Mouse (Mus musculus): ENCODE measurements around the gene Vldlr.

Vldlr gene

GRCm38 (mm10) chr19:27216318-27216717 is at the start of gene Vldlr:
Gene Vldlr, plus strand, starts transcription at chr19:27216484.
- in situ Hi-C loops (cut with MseI, MboI): no loop called here

GRCm38 (mm10) chr19:27167601-27168319 is 48.5 kb upstream of the Vldlr start:
- in situ Hi-C loops (cut with MseI, MboI): no loop called here

GRCm38 (mm10) chr19:27173836-27174235 is 42.4 kb upstream of the Vldlr start:
- in situ Hi-C loops (cut with MseI, MboI): no loop called here

GRCm38 (mm10) chr19:27175617-27176016 is 40.7 kb upstream of the Vldlr start:
- in situ Hi-C loops (cut with MseI, MboI): no loop called here

GRCm38 (mm10) chr19:27176558-27176957 is 39.7 kb upstream of the Vldlr start:
- in situ Hi-C loops (cut with MseI, MboI): no loop called here

- in situ Hi-C loops (cut with MseI, MboI): no loop called here
Observed at GRCm38 (mm10) chr19:27178195-27178807, 38.0 kb upstream of the Vldlr start.

- in situ Hi-C loops (cut with MseI, MboI): no loop called here
Observed at GRCm38 (mm10) chr19:27180351-27181122, 35.7 kb upstream of the Vldlr start.

- in situ Hi-C loops (cut with MseI, MboI): no loop called here
Observed at GRCm38 (mm10) chr19:27183511-27183910, 32.8 kb upstream of the Vldlr start.

GRCm38 (mm10) chr19:27203711-27204238 is 12.5 kb upstream of the Vldlr start:
- in situ Hi-C loops (cut with MseI, MboI): no loop called here

GRCm38 (mm10) chr19:27210991-27211390 is 5.3 kb upstream of the Vldlr start:
- in situ Hi-C loops (cut with MseI, MboI): no loop called here

GRCm38 (mm10) chr19:27215596-27215995 is 688 bp upstream of the Vldlr start:
- in situ Hi-C loops (cut with MseI, MboI): no loop called here

- in situ Hi-C loops (cut with MseI, MboI): no loop called here
Observed at GRCm38 (mm10) chr19:27216767-27217403, 601 bp downstream of the Vldlr start.

- in situ Hi-C loops (cut with MseI, MboI): no loop called here
Observed at GRCm38 (mm10) chr19:27217404-27217940, 1.2 kb downstream of the Vldlr start.

- in situ Hi-C loops (cut with MseI, MboI): no loop called here
Observed at GRCm38 (mm10) chr19:27217941-27218411, 1.7 kb downstream of the Vldlr start.

- in situ Hi-C loops (cut with MseI, MboI): no loop called here
Observed at GRCm38 (mm10) chr19:27218561-27219262, 2.4 kb downstream of the Vldlr start.

GRCm38 (mm10) chr19:27219586-27219985 is 3.3 kb downstream of the Vldlr start:
- in situ Hi-C loops (cut with MseI, MboI): no loop called here

GRCm38 (mm10) chr19:27223046-27223445 is 6.8 kb downstream of the Vldlr start:
- in situ Hi-C loops (cut with MseI, MboI): no loop called here

- in situ Hi-C loops (cut with MseI, MboI): no loop called here
Observed at GRCm38 (mm10) chr19:27224356-27224755, 8.1 kb downstream of the Vldlr start.

GRCm38 (mm10) chr19:27226626-27227025 is 10.3 kb downstream of the Vldlr start:
- in situ Hi-C loops (cut with MseI, MboI): no loop called here

- in situ Hi-C loops (cut with MseI, MboI): no loop called here
Observed at GRCm38 (mm10) chr19:27227131-27227530, 10.8 kb downstream of the Vldlr start.

GRCm38 (mm10) chr19:27228254-27228653 is 12.0 kb downstream of the Vldlr start:
- in situ Hi-C loops (cut with MseI, MboI): no loop called here

Data from mouse trophoblast stem cell (cell line).